In the genomic region with DNA sequence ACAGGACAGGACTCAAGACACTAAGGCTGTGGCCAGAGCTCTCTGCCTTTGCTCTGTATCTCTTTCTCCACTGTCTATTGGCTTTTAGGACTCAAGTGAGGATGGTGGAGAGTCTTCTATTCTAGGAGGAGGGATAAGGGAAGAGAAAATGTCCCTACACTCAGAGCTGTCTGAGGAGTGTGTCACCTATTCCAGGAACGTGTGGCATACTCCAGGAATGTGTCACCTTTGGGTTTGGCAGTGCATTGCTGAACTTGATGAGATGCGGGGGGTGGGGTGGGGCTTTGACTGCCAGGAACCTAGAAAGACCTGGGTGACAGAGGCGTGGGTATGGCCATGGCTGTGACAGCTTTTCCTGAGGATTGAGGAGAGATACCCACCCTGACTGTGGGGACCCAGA, we compare ENCODE assay signal across 12 mouse cellular contexts.
"Had no signal": no experiment of that assay in that cellular context is flagged by ENCODE, and none has a peak within 500 bp of the region (broad histone marks: within the 10 kb centered on the region; RNA-seq: fewer than 3 reads in every experiment).

No protein-coding gene starts in this region.

- DNase-seq: lung, embryonic 14.5 days; lung, postnatal 4 days; retina, postnatal 1 day; right cerebral cortex, adult 18-20 months; right cerebral cortex, postnatal 25 days; right cerebral cortex, postnatal 4 days; spleen, adult 18-20 months; thymus, adult 2 months; thymus, postnatal 25 days; thymus, postnatal 4 days had no signal

- ATAC-seq: midbrain, embryonic 13.5 days; midbrain, embryonic 16.5 days had no signal
